Mouse (Mus musculus) hindbrain, postnatal 0 days (tissue): Measurements from ENCODE around the gene Glrp1. TPM values are rescaled to one million over a fixed set of nuclear protein-coding genes. Genes with fewer than 3 reads are reported as not detected.

Experiments
- ATAC-seq: fragments of 200-750 bp; cut with Nextera tagmentation; 2 replicates; pipeline ENCODE4 v1.8.0; 2017; ENCODE audit warnings: mild to moderate bottlenecking, moderate TSS enrichment, moderate library complexity
- DNase-seq: peaks from one replicate; pipeline ENCODE4 v3.0.0-alpha.2; 2015; ENCODE audit warnings: low spot score
- H3K27ac ChIP-seq: fragments of 300-500 bp; sonication (generic); 2 replicates; pipeline ENCODE4 v1.5.1; 2014; ENCODE audit warnings: mild to moderate bottlenecking
- H3K27me3 ChIP-seq: fragments of 300-500 bp; sonication (generic); 2 replicates; pipeline ENCODE4 v1.6.1; 2014; ENCODE audit warnings: low read length, mixed read lengths; ENCODE audit not compliant: insufficient read depth
- H3K36me3 ChIP-seq: fragments of 300-500 bp; sonication (generic); 2 replicates; pipeline ENCODE4 v1.6.1; 2014; ENCODE audit warnings: low read length, mixed read lengths; ENCODE audit not compliant: insufficient read depth
- H3K4me1 ChIP-seq: fragments of 300-500 bp; sonication (generic); 2 replicates; pipeline ENCODE4 v1.6.1; 2014; ENCODE audit warnings: antibody characterized with exemption, low read length, mixed read lengths; ENCODE audit not compliant: insufficient read depth
- H3K4me2 ChIP-seq: fragments of 300-500 bp; sonication (generic); 2 replicates; pipeline ENCODE4 v1.6.1; 2014; ENCODE audit warnings: low read depth, mild to moderate bottlenecking, low read length, moderate library complexity, mixed read lengths
- H3K4me3 ChIP-seq: fragments of 300-500 bp; sonication (generic); 2 replicates; pipeline ENCODE4 v1.5.1; 2014; ENCODE audit warnings: low read length
- H3K9ac ChIP-seq: fragments of 300-500 bp; sonication (generic); replicated peaks from 2 replicates; pipeline ENCODE4 v1.6.1; 2014; ENCODE audit warnings: mild to moderate bottlenecking, low read length, moderate library complexity, mixed read lengths
- H3K9me3 ChIP-seq: fragments of 300-500 bp; sonication (generic); 2 replicates; pipeline ENCODE4 v1.6.1; 2016; ENCODE audit warnings: low read length, mixed read lengths
- CTCF ChIP-seq: IDR thresholded peaks from 2 replicates; pipeline ENCODE4 v1.5.1; 2016; ENCODE audit warnings: antibody characterized with exemption, control low read depth, low read depth
- WGBS: fragments of 180-500 bp; shearing (Covaris S2); extraction: QIAGEN DNeasy Blood & Tissue Kit; methylation state at CpG from one replicate; pipeline ENCODE4 v1.1.7; 2014; 5-methylcytosine and 5-hydroxymethylcytosine counted together
- polyA plus RNA-seq: library from polyadenylated mRNA; unstranded; fragments of >200 nt; fragmentation: Nextera tagmentation; extraction: Ambion mirVana; gene quantifications from 2 replicates; pipeline ENCODE4 v1.2.1, GENCODE M21; 2015
- total RNA-seq: library from RNA; depleted of rRNA; stranded (reverse); fragments of >200 nt; gene quantifications from 2 replicates; pipeline ENCODE4 v1.2.3, GENCODE M21; 2014

Gene Glrp1
- total and polyA plus RNA-seq, 2 experiments from 2014 or later: not detected

- Histone ChIP-seq H3K4me3 (no peak overlapping the region), H3K9ac (no peak overlapping the region), H3K4me1 (no peaks in the 10 kb centered on the region), H3K9me3 (no peaks in the 10 kb centered on the region), H3K36me3 (no peaks in the 10 kb centered on the region), H3K27me3 (no peaks in the 10 kb centered on the region), H3K27ac (no peak overlapping the region), H3K4me2 (no peak overlapping the region)
- no peak for ATAC-seq
- WGBS: 67% methylated on average over 11 of the region's 11 CpGs
- DNase-seq: no peak
- no peak for TF ChIP-seq CTCF
Observed at GRCm38 (mm10) chr1:88521170-88521747, 11.4 kb upstream of the Glrp1 start.

- Histone ChIP-seq H3K4me3 (no peak overlapping the region), H3K4me2 (no peak overlapping the region), H3K9ac (no peak overlapping the region), H3K27ac (no peak overlapping the region), H3K27me3 (no peaks in the 10 kb centered on the region), H3K9me3 (no peaks in the 10 kb centered on the region), H3K36me3 (no peaks in the 10 kb centered on the region), H3K4me1 (no peaks in the 10 kb centered on the region)
- no peak for TF ChIP-seq CTCF
- WGBS: 68% methylated on average over 5 of the region's 5 CpGs
- DNase-seq (no peak), ATAC-seq (no peak)
Observed at GRCm38 (mm10) chr1:88513613-88514012, 3.7 kb upstream of the Glrp1 start.

GRCm38 (mm10) chr1:88507886-88508285 is 2.0 kb downstream of the Glrp1 start:
- ATAC-seq (no peak), DNase-seq (no peak)
- no peak overlapping the region for H3K4me2 ChIP-seq
- no peak for TF ChIP-seq CTCF
- H3K4me1 ChIP-seq: peaks cover 7% of the 10 kb centered on the region; the same call in 1 of the 2 replicates
- H3K27ac ChIP-seq: no peak overlapping the region
- H3K9me3 ChIP-seq: no peaks in the 10 kb centered on the region
- WGBS: 82% methylated on average over 8 of the region's 8 CpGs
- H3K36me3 ChIP-seq: no peaks in the 10 kb centered on the region
- no peak overlapping the region for H3K9ac ChIP-seq
- no peaks in the 10 kb centered on the region for H3K27me3 ChIP-seq
- no peak overlapping the region for H3K4me3 ChIP-seq

GRCm38 (mm10) chr1:88507214-88507613 is 2.7 kb downstream of the Glrp1 start:
- no peak for ATAC-seq
- 55% methylated on average over 5 of the region's 5 CpGs for WGBS
- DNase-seq: no peak

GRCm38 (mm10) chr1:88506412-88506811 is 3.5 kb downstream of the Glrp1 start:
- DNase-seq (no peak), ATAC-seq (no peak)
- no peaks in the 10 kb centered on the region for H3K36me3 ChIP-seq
- H3K9ac ChIP-seq: no peak overlapping the region
- H3K9me3 ChIP-seq: no peaks in the 10 kb centered on the region
- H3K4me2 ChIP-seq: no peak overlapping the region
- H3K27me3 ChIP-seq: no peaks in the 10 kb centered on the region
- WGBS: 90% methylated on average over 5 of the region's 5 CpGs
- H3K27ac ChIP-seq: no peak overlapping the region
- TF ChIP-seq CTCF: no peak
- H3K4me1 ChIP-seq: peaks cover 7% of the 10 kb centered on the region; the same call in 1 of the 2 replicates
- no peak overlapping the region for H3K4me3 ChIP-seq

More at GRCm38 (mm10) chr1:88507214-88507613, 2.7 kb downstream of the Glrp1 start:
- H3K36me3 ChIP-seq: no peaks in the 10 kb centered on the region
- no peak overlapping the region for H3K4me2 ChIP-seq
- no peaks in the 10 kb centered on the region for H3K9me3 ChIP-seq
- H3K27ac ChIP-seq: no peak overlapping the region
- H3K4me1 ChIP-seq: peaks cover 7% of the 10 kb centered on the region; the same call in 1 of the 2 replicates
- H3K4me3 ChIP-seq: no peak overlapping the region
- H3K9ac ChIP-seq: no peak overlapping the region
- no peak for TF ChIP-seq CTCF
- no peaks in the 10 kb centered on the region for H3K27me3 ChIP-seq

- H3K4me3 ChIP-seq: no peak overlapping the region
- WGBS: 65% methylated on average over 6 of the region's 6 CpGs
- H3K4me1 ChIP-seq: peaks cover 7% of the 10 kb centered on the region; the same call in 1 of the 2 replicates
- H3K27ac ChIP-seq: no peak overlapping the region
- no peak for TF ChIP-seq CTCF
- no peaks in the 10 kb centered on the region for H3K9me3 ChIP-seq
- H3K4me2 ChIP-seq: no peak overlapping the region
- no peaks in the 10 kb centered on the region for H3K27me3 ChIP-seq
- DNase-seq: no peak
- no peak for ATAC-seq
- H3K9ac ChIP-seq: no peak overlapping the region
- no peaks in the 10 kb centered on the region for H3K36me3 ChIP-seq
Observed at GRCm38 (mm10) chr1:88505697-88506096, 4.2 kb downstream of the Glrp1 start.

- Histone ChIP-seq H3K27me3 (no peaks in the 10 kb centered on the region), H3K4me1 (peaks cover 7% of the 10 kb centered on the region; the same call in 1 of the 2 replicates), H3K9me3 (no peaks in the 10 kb centered on the region), H3K36me3 (no peaks in the 10 kb centered on the region), H3K9ac (no peak overlapping the region), H3K4me2 (no peak overlapping the region), H3K27ac (no peak overlapping the region), H3K4me3 (no peak overlapping the region)
- ATAC-seq: peak; percentile 27; the same call in 1 of the 2 replicates
- 10% methylated on average over 7 of the region's 7 CpGs for WGBS
- DNase-seq: peak; percentile 50
- TF ChIP-seq CTCF: no peak
Observed at GRCm38 (mm10) chr1:88504531-88504945, 5.3 kb downstream of the Glrp1 start.
